ENCODE assay signal across 25 mouse cellular contexts in genomic region chr15:78260668-78261333, GRCm38 (mm10). TPM values are rescaled to one million over a fixed set of nuclear protein-coding genes. Genes with fewer than 3 reads are reported as not detected.
DNase-seq lines count a peak whose midpoint lies in the region; ATAC-seq and TF ChIP-seq lines count a peak whose summit lies in the region.
"Had no signal": no experiment of that assay in that cellular context is flagged by ENCODE, and none has a peak within 500 bp of the region (broad histone marks: within the 10 kb centered on the region; RNA-seq: fewer than 3 reads in every experiment).

No protein-coding gene starts in this region.

- no peak overlapping the region for H3K4me2 ChIP-seq in forebrain, postnatal 0 days (ENCODE audit: low read depth)
- H3K4me2 ChIP-seq in liver, embryonic 15.5 days = peak overlapping the region; percentile 58
- no peak overlapping the region for H3K4me2 ChIP-seq in midbrain, embryonic 13.5 days (replicated peaks)
- H3K4me2 ChIP-seq: embryonic facial prominence, embryonic 13.5 days; hindbrain, embryonic 12.5 days had no signal

- H3K9ac ChIP-seq in forebrain, postnatal 0 days = no peak overlapping the region
- H3K9ac ChIP-seq in liver, embryonic 15.5 days = peak overlapping the region; percentile 48
- no peak overlapping the region for H3K9ac ChIP-seq in midbrain, embryonic 13.5 days (replicated peaks)
- H3K9ac ChIP-seq: embryonic facial prominence, embryonic 13.5 days; hindbrain, embryonic 12.5 days had no signal

- H3K36me3 ChIP-seq in forebrain, embryonic 10.5 days (replicated peaks) = no peaks in the 10 kb centered on the region
- H3K36me3 ChIP-seq in forebrain, postnatal 0 days (ENCODE audit: insufficient read depth) = no peaks in the 10 kb centered on the region
- H3K36me3 ChIP-seq in G1E (replicated peaks) = no peaks in the 10 kb centered on the region
- no peaks in the 10 kb centered on the region for H3K36me3 ChIP-seq in liver, embryonic 15.5 days (replicated peaks)
- no peaks in the 10 kb centered on the region for H3K36me3 ChIP-seq in midbrain, embryonic 13.5 days
- H3K36me3 ChIP-seq: embryonic facial prominence, embryonic 13.5 days; hindbrain, embryonic 12.5 days; midbrain, embryonic 10.5 days had no signal

- H3K4me3 ChIP-seq in forebrain, embryonic 10.5 days = no peak overlapping the region
- no peak overlapping the region for H3K4me3 ChIP-seq in forebrain, postnatal 0 days (ENCODE audit: low read depth, low read length)
- peak overlapping the region; percentile 47; the same call in 1 of the 2 replicates for H3K4me3 ChIP-seq in G1E (ENCODE audit: low read depth, low read length)
- peak overlapping the region; percentile 47 for H3K4me3 ChIP-seq in liver, embryonic 15.5 days (replicated peaks)
- H3K4me3 ChIP-seq in midbrain, embryonic 13.5 days (replicated peaks) = no peak overlapping the region
- H3K4me3 ChIP-seq: embryonic facial prominence, embryonic 13.5 days; gastrocnemius, adult 2 months; hindbrain, embryonic 12.5 days; left cerebral cortex, adult 2 months; midbrain, embryonic 10.5 days had no signal

- no peak for DNase-seq in forebrain, embryonic 10.5 days (ENCODE audit: extremely low spot score, low spot score)
- DNase-seq in forebrain, postnatal 0 days = no peak
- DNase-seq in G1E (ENCODE audit: low spot score) = no peak
- no peak for DNase-seq in spleen, postnatal 14 days (ENCODE audit: low spot score in 2 of 2)
- no peak for DNase-seq in cerebellum, adult 8-10 months
- DNase-seq: cerebellum, postnatal 14 days; gastrocnemius, adult 2 months; kidney, adult 8-10 months; kidney, postnatal 25 days; left cerebral cortex, postnatal 4 days; lung, adult 18-20 months; lung, postnatal 14 days; retina, postnatal 1 day; thymus, postnatal 4 days had no signal

- no peak for ATAC-seq in forebrain, postnatal 0 days
- peak; percentile 68 for ATAC-seq in G1E (ENCODE audit: extremely low read depth, insufficient number of reproducible peaks, low FRiP score, poor library complexity, severe bottlenecking)
- ATAC-seq in erythroid progenitor cell, adult 5-6 weeks (replicated peaks; ENCODE audit: low FRiP score, poor library complexity, severe bottlenecking) = peak; percentile 57
- peak; percentile 90 for ATAC-seq in liver, embryonic 15.5 days (ENCODE audit: insufficient read depth)
- ATAC-seq in midbrain, embryonic 13.5 days = no peak
- ATAC-seq: CD4-positive, CD25-positive, alpha-beta regulatory T cell, adult 4 months; inflammation-experienced regulatory T-cells, adult 6 months had no signal

- H3K27me3 ChIP-seq in forebrain, embryonic 10.5 days (ENCODE audit: poor library complexity, severe bottlenecking) = no peaks in the 10 kb centered on the region
- H3K27me3 ChIP-seq in forebrain, postnatal 0 days (ENCODE audit: insufficient read depth, low read length) = no peaks in the 10 kb centered on the region
- H3K27me3 ChIP-seq in G1E (ENCODE audit: insufficient read depth, low read length) = peaks cover 66% of the 10 kb centered on the region
- H3K27me3 ChIP-seq in liver, embryonic 15.5 days = no peaks in the 10 kb centered on the region
- no peaks in the 10 kb centered on the region for H3K27me3 ChIP-seq in midbrain, embryonic 13.5 days
- H3K27me3 ChIP-seq: hindbrain, embryonic 12.5 days had no signal

- H3K9me3 ChIP-seq in forebrain, embryonic 10.5 days = no peaks in the 10 kb centered on the region
- no peaks in the 10 kb centered on the region for H3K9me3 ChIP-seq in forebrain, postnatal 0 days (ENCODE audit: low read length)
- H3K9me3 ChIP-seq in G1E (replicated peaks) = no peaks in the 10 kb centered on the region; the same call in 1 of the 2 replicates
- H3K9me3 ChIP-seq in liver, embryonic 15.5 days (replicated peaks) = no peaks in the 10 kb centered on the region
- no peaks in the 10 kb centered on the region for H3K9me3 ChIP-seq in midbrain, embryonic 13.5 days
- H3K9me3 ChIP-seq: embryonic facial prominence, embryonic 13.5 days; hindbrain, embryonic 12.5 days; midbrain, embryonic 10.5 days had no signal

- H3K4me1 ChIP-seq in forebrain, embryonic 10.5 days = 0 out of 2 replicates have a peak, but pooled peaks cover 3% of the 10 kb centered on the region
- no peaks in the 10 kb centered on the region for H3K4me1 ChIP-seq in forebrain, postnatal 0 days (ENCODE audit: insufficient read depth)
- peaks cover 70% of the 10 kb centered on the region for H3K4me1 ChIP-seq in G1E (ENCODE audit: insufficient read depth, low read depth, low read length)
- peaks cover 56% of the 10 kb centered on the region for H3K4me1 ChIP-seq in liver, embryonic 15.5 days (replicated peaks)
- H3K4me1 ChIP-seq in midbrain, embryonic 13.5 days (replicated peaks) = no peaks in the 10 kb centered on the region
- H3K4me1 ChIP-seq: embryonic facial prominence, embryonic 13.5 days; hindbrain, embryonic 12.5 days had no signal

- H3K27ac ChIP-seq in forebrain, embryonic 10.5 days = peak overlapping the region; percentile 53; the same call in 1 of the 2 replicates
- H3K27ac ChIP-seq in forebrain, postnatal 0 days (ENCODE audit: low read depth, low read length) = no peak overlapping the region
- peak overlapping the region; percentile 85 for H3K27ac ChIP-seq in liver, embryonic 15.5 days (replicated peaks)
- H3K27ac ChIP-seq in midbrain, embryonic 13.5 days = no peak overlapping the region
- H3K27ac ChIP-seq: embryonic facial prominence, embryonic 13.5 days; gastrocnemius, adult 2 months; hindbrain, embryonic 12.5 days; left cerebral cortex, adult 2 months; midbrain, embryonic 10.5 days had no signal

- WGBS in forebrain, embryonic 10.5 days = 82% methylated on average over 13 of the region's 13 CpGs
- 69% methylated on average over 13 of the region's 13 CpGs for WGBS in forebrain, postnatal 0 days
- WGBS in liver, embryonic 15.5 days (ENCODE audit: insufficient replicate concordance) = 41% methylated on average over 13 of the region's 13 CpGs
- WGBS in midbrain, embryonic 13.5 days = 76% methylated on average over 13 of the region's 13 CpGs

- TF ChIP-seq CTCF in forebrain, postnatal 0 days (IDR thresholded peaks at IDR 0.05; ENCODE audit: low read depth) = no peak
- no peak for TF ChIP-seq CTCF in G1E (IDR thresholded peaks at IDR 0.05; ENCODE audit: low read depth, low read length)

RNA-seq across cellular contexts. Expression of gene Ncf4, which starts 16.2 kb away (rescaled TPM):
- polyA plus RNA-seq in forebrain, embryonic 10.5 days (2016; fragmentation: Nextera tagmentation; extraction: Ambion mirVana) = 4.1 and 6.0 TPM in 2 replicates
- total RNA-seq in forebrain, postnatal 0 days (2014; rRNA removed) = 2.0 and 3.5 TPM in 2 replicates
- 0.86 and 1.4 TPM in 2 replicates for polyA plus RNA-seq in forebrain, postnatal 0 days (2015; fragmentation: Nextera tagmentation; extraction: Ambion mirVana)
- total RNA-seq in G1E (2014; fragmentation: Nextera tagmentation) (16.1 and 19.0 TPM in 2 replicates), G1E (2017) (64.1 and 67.1 TPM in 2 replicates)
- 3.2 and 4.5 TPM in 2 replicates for polyA plus RNA-seq in G1E (2012)
- total RNA-seq in erythroid progenitor cell, adult 5-6 weeks (2015; ENCODE audit: low replicate concordance) = 37.7 and 61.6 TPM in 2 replicates
- 27.7 and 54.2 TPM in 2 replicates for total RNA-seq in erythroid progenitor cell, adult 5-6 weeks (2017; ENCODE audit: low replicate concordance)
- 46.6 and 47.6 TPM in 2 replicates for polyA plus RNA-seq in liver, embryonic 15.5 days (2015; fragmentation: Nextera tagmentation; extraction: Ambion mirVana)
- 1.0 and 1.4 TPM in 2 replicates for polyA plus RNA-seq in midbrain, embryonic 13.5 days (2015; fragmentation: Nextera tagmentation; extraction: Ambion mirVana)

RNA-seq across cellular contexts. Expression of gene Csf2rb2, which starts 44.7 kb away (rescaled TPM):
- polyA plus RNA-seq in forebrain, embryonic 10.5 days (2016; fragmentation: Nextera tagmentation; extraction: Ambion mirVana) = 0.42 and 0.43 TPM in 2 replicates
- 0.43 and 1.2 TPM in 2 replicates for total RNA-seq in forebrain, postnatal 0 days (2014; rRNA removed)
- 0.13 and 0.16 TPM in 2 replicates for polyA plus RNA-seq in forebrain, postnatal 0 days (2015; fragmentation: Nextera tagmentation; extraction: Ambion mirVana)
- 41.4 and 46.8 TPM in 2 replicates for total RNA-seq in G1E (2014; fragmentation: Nextera tagmentation)
- total RNA-seq in G1E (2017) = 41.9 and 42.1 TPM in 2 replicates
- polyA plus RNA-seq in G1E (2012) = 15.4 and 17.3 TPM in 2 replicates
- 1.1 and 5.0 TPM in 2 replicates for total RNA-seq in erythroid progenitor cell, adult 5-6 weeks (2015; ENCODE audit: low replicate concordance)
- total RNA-seq in erythroid progenitor cell, adult 5-6 weeks (2017; ENCODE audit: low replicate concordance) = 0.13 TPM in 1 of 2 replicates, not detected in the other
- 1.4 and 1.5 TPM in 2 replicates for polyA plus RNA-seq in liver, embryonic 15.5 days (2015; fragmentation: Nextera tagmentation; extraction: Ambion mirVana)
- 0.09 and 0.34 TPM in 2 replicates for polyA plus RNA-seq in midbrain, embryonic 13.5 days (2015; fragmentation: Nextera tagmentation; extraction: Ambion mirVana)

RNA-seq across cellular contexts. Expression of gene Pvalb, which starts 54.6 kb away (rescaled TPM):
- polyA plus RNA-seq in forebrain, embryonic 10.5 days (2016; fragmentation: Nextera tagmentation; extraction: Ambion mirVana) = not detected in 2 replicates
- total RNA-seq in forebrain, postnatal 0 days (2014; rRNA removed) = 0.33 and 0.77 TPM in 2 replicates
- 1.8 and 2.8 TPM in 2 replicates for polyA plus RNA-seq in forebrain, postnatal 0 days (2015; fragmentation: Nextera tagmentation; extraction: Ambion mirVana)
- total RNA-seq in G1E (2014; fragmentation: Nextera tagmentation) (not detected in 2 replicates), G1E (2017) (not detected in 2 replicates)
- polyA plus RNA-seq in G1E (2012) = not detected in 2 replicates
- not detected in 2 replicates for total RNA-seq in erythroid progenitor cell, adult 5-6 weeks (2015; ENCODE audit: low replicate concordance)
- total RNA-seq in erythroid progenitor cell, adult 5-6 weeks (2017; ENCODE audit: low replicate concordance) = not detected in 2 replicates
- not detected in 2 replicates for polyA plus RNA-seq in liver, embryonic 15.5 days (2015; fragmentation: Nextera tagmentation; extraction: Ambion mirVana)
- 1.4 and 3.1 TPM in 2 replicates for polyA plus RNA-seq in midbrain, embryonic 13.5 days (2015; fragmentation: Nextera tagmentation; extraction: Ambion mirVana)
- total RNA-seq: ES-E14 had no signal
- polyA plus RNA-seq: CD4-positive, CD25-positive, alpha-beta regulatory T cell, adult 4 months; embryonic facial prominence, embryonic 13.5 days; forebrain, embryonic 11.5 days; inflammation-experienced regulatory T-cells, adult 6 months had no signal

Comparison
In these comparisons a context has a peak if more than half of its experiments do, and no peak if none do; other contexts are left out.
1. H3K27ac ChIP-seq: peak in forebrain, embryonic 10.5 days (single experiment) and liver, embryonic 15.5 days (single experiment); none in forebrain, postnatal 0 days (single experiment) and midbrain, embryonic 13.5 days (single experiment).
2. H3K4me3 ChIP-seq: peak in G1E (single experiment) and liver, embryonic 15.5 days (single experiment); none in forebrain, embryonic 10.5 days (single experiment), forebrain, postnatal 0 days (single experiment) and midbrain, embryonic 13.5 days (single experiment).
3. ATAC-seq: peak in G1E (single experiment), erythroid progenitor cell, adult 5-6 weeks (single experiment) and liver, embryonic 15.5 days (single experiment); none in forebrain, postnatal 0 days (single experiment) and midbrain, embryonic 13.5 days (single experiment).